Mouse (Mus musculus) adipocyte (in vitro differentiated cells): Measurements from ENCODE around the gene Dhx34.
"Not testable (repeated sequence)": the region's sequence is repeated elsewhere in the genome, so short reads cannot be mapped to it uniquely, and the experiment has no call there.

Experiments
- DNase-seq: peaks from one replicate; pipeline ENCODE4 v3.0.0-alpha.2; 2016; ENCODE audit warnings: low spot score

Dhx34 gene

DNA sequence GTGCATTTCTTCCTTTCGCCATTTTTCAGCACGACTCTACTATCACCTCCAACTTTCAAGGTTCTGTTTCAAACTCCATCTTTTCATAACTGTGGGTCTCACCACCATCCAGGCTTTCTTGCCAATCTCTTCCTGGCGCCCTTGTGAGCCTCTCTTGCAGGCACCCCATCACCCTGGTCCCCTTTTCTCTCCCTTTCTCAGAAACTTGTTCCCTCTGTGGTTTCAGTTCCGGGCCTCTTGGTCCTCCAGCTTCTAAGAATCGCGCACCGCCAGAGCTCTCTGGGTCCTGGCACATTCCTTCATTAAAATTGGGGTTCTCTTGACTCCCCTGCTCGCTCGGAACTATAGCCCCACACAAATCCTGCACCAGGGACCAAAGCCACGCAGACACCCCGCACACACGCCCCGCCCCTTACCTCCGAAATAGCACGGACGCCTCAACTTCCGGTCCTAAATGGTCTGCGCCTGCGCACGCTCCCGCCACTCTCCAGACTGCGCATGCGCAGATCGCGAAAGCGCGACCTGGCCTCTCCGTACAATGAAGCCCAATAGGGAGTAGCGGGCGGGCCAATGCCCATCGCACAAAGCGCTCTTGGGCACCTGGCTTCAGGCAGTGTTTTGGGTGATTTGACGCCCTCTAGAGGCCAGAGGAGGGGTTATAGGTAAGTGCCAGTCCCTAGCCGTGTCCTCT, at the start of gene Dhx34:
Dhx34 (minus strand) TSS at position 456 of the 691 bp plus-strand sequence.
- DNase-seq = peak; percentile 94

DNA sequence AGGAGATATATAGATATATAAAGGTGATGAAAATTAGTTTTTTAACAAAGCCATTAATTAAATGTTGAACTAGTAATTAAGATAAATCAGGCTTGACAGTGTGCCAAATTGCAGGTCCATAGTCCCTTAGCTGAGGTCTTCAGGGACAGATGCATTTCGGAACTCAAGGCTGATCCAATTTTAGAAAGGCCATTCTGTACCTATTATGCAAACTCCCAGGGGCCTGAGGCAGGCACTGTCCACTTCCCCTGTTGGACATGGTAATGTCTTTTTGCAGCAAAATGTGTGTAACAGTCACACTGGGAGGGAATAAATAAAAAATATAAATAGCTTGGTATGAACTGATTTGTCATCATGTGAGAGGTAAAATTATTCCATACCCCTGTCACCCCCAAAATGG, 49.3 kb upstream of the Dhx34 start:
- no peak for DNase-seq

DNA sequence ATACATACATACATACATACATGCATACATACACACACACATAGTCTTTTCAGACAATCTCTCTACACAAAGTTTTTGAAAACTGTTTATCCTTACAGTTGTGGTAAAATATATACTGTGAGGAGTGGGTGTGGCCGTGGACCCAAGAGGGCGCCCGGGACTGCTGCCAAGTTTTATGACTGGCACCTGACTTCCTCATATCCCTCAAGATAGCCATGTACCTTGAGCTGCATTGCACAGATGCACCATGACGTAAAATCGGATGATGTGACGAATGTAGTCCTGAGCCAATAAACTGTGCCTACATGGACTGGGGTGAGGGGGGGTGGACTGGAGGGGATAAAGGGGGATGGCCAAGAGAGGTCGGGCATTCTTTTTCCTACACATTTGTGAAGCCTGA, 44.8 kb upstream of the Dhx34 start:
- DNase-seq = not testable (repeated sequence)

DNA sequence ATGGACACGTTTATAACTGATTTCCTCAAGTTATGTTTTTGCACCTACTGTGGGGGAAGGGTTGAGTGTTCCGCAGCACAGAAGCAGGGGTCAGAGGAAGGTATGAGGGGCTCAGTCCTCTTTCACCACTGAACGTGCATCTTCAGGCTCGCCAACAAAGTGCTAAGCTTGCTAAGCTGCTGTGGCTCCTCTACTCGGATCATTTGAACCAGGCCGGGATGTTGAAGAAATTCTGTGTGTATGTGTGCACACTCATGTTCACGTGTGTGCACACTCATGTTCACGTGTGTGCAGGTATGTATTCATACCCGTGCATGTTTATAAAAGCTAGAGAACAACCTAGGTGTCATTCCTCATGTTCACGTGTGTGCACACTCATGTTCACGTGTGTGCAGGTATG, 44.0 kb upstream of the Dhx34 start:
- no peak for DNase-seq

DNA sequence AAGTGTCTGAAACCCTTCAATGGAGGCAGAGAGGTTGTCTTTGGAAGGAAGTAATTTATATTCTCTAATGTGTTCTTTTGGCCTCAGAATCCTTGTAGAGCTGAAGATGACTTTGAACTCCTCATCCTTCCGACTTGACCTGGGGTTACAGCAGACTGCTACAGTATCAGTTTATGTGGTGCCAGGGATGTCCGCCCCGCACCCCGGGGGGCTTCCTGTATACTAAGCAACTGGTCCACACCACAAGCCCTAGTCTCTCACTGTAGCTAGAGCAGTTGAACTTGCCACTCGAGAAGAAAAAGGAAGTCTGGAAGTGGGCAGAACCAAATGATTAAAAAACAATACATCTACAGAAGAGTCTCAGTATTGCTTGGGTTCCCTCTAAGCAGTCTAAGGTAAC, 42.0 kb upstream of the Dhx34 start:
- DNase-seq = no peak

DNA sequence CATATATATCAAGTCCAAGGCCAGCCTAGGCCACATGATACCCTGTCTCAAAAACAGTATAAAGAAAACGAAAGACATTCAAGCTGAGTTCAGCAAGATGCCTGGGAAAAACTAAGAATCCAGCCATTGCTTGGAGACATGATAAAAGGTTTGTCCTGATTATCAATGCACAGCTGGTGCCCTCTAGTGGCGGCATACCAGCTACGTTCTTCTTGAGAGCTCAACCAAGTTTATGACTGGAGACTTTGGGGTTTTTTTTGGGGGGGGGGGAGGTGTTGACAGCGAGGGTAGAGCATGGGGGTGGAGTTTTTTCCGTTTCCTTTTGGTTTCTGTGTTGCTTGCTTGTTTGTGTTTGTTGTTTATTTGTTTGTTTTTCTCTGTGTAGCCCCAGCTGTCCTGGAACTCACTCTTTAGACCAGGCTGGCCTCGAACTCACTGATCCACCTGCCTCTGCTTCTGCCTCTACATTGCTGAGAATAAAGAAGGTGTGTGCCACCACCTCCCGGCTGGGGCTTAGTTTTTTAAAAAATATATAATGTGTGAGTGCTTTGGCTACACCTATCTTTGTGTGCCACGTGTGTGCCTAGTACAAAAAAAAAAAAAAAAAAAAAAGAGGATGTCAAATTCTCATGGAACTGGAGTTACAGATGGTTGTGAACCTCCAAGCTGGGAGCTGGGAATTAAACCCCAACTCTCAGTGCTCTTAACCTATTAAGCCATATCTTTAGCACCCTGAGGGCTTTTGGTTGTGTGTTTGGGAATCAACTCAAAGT, 41.4 kb upstream of the Dhx34 start:
- DNase-seq = peak; percentile 85

DNA sequence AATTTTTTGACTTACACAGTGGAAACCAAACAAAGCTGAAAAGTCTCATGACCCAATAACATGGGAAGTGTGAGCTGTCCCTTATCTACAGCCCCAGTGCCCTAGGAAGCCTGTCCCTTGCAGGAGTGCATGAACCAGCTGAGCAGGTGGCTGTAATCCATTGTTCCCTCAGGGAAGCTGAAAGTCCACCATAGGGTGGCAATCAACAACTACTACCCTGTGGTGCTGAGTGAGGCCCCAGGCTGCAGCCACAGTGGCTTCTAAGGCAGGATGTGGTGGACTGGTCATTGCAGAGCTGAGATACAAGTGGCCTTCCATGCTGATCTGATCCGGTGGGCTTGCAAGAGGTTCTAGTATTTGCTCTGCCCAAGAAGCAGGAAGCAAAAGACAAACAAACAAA, 39.3 kb upstream of the Dhx34 start:
- DNase-seq = no peak

DNA sequence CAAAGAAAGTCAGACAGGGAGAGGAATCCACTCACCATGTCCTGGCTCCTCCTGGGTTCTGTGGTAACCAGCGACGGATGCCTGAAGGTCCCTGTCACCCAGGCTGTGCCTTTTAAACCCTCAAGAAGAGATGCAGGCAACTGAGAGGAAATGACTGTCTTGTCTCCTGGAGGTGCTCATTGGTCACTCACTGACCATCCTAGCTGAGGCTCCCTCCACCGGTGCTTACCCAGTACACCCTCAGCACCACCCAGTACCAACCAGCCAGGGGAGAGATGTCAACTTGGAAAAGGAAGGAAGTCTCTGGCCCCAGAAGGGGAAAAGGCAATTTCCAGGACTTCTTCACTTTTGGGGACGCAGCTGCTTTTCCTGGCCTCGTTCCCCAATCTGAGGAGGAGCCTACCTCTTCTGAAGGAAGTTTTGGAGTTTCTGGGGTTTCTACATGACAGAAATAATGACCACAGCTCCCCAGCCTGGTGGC, 37.3 kb upstream of the Dhx34 start, which contains the start of gene C5ar1:
C5ar1 (minus strand) TSS at position 431 of the 481 bp plus-strand sequence.
- no peak for DNase-seq

DNA sequence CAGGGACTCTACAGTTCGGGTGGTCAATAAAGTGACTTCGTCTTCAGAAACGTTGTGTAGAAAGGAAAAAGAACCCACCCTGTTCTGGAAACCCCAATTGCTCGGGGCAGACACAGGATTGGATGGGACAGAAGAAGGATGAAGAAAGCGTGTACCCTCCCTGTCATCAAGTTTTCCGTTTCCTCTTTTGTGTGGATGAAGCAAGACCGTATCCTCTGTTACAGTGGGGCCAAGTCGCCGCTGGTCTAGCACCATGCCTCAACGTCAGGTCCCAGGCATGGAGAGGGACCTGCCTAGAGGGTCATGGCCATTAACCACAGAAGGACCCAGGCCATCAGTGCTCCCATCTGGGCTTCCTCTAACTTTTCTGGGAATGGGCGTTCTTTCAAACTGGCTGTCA, 36.0 kb upstream of the Dhx34 start:
- no peak for DNase-seq

DNA sequence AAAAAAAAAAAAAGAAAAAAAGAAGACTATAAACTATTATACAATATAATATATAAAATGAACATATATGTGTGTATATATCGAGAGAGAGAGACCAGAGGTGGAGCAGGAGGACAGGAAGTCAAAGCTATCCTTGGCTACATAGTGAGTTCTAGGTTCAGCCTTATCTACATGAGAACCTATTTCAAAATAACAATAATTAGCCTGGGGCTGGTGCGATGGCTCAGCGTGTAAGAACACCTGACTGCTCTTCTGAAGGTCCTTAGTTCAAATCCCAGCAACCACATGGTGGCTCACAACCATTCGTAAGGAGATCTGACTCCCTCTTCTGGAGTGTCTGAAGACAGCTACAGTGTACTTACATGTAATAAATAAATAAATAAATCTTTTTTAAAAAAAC, 34.1 kb upstream of the Dhx34 start:
- not testable (repeated sequence) for DNase-seq

DNA sequence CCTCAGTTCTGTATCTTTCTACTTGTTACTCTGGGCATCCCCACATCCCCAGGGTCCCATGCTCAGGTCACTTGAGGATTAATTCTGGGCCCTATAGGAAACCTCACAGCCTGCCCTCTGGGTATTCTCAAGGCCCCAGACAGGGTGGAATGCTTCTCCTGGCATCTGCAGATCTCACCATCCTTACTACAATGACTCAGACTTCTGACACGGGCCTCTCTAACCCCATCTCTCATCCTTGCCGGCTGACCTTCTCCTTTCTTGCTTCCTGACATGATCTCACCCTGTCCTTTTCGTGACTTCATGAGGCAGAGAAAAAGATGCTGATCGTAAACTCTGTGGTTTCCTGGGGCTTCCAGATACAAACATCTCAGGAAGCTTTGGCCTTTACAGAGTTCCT, 32.4 kb upstream of the Dhx34 start:
- DNase-seq = no peak

DNA sequence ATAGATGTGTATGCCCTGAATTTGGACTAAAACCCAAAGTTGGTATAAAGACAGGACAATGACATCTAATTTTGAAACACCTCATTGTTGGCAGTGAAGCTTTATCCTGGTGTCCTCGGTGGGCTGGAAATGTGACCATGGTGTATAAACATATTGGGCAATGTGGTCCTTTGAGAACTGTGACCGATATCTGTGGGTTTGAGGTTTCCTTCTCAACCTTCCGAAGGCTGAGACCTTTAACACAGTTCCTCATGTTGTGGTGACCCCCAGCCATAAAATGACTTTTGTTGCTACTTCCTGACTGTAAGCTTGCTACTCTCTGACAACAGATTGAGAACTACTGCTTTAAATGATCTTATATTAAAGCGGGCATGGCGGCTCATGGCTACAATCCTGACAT, 28.9 kb upstream of the Dhx34 start:
- no peak for DNase-seq

DNA sequence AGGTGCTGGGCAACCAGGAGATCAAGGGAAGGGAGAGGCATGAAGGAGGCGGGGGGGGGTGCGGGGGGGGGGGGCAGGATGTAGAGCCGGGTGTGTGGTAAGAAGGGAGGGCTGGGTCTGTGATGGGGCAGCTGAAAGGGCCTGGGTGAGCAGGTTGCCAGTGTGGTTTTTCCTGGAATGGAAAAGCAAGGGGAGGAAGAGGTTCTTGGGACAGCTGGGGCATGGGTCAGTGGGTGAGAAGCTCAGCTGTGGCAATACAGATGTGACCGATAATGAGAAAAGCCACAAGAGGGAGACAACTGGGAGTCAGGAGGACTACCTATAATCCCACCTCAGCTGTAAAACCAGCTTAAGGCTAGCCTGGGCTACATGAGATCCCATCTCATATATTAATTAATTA, 24.1 kb upstream of the Dhx34 start:
- DNase-seq = peak; percentile 64

DNA sequence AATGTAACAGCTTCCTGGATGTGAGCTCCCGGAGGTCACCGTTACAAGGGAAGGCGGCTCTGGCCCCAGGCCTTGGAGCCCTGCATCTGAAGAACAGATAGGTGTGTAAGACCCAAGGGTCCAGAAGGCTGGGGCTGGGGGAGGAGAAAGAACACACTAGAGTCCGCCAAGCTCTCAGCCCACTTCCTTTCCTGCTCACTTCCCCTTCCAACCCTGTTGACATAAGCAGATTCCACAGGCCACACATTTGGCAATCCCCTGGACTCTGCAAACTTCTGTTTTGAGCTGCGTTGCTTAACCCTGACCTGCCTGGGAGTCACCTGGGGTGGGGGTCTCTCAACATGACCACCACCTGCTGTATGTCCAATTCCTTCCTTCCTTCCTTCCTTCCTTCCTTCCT, 22.2 kb upstream of the Dhx34 start, which contains the start of gene C5ar2:
C5ar2 (minus strand) TSS at position 88 of the 400 bp plus-strand sequence.
- DNase-seq = no peak

DNA sequence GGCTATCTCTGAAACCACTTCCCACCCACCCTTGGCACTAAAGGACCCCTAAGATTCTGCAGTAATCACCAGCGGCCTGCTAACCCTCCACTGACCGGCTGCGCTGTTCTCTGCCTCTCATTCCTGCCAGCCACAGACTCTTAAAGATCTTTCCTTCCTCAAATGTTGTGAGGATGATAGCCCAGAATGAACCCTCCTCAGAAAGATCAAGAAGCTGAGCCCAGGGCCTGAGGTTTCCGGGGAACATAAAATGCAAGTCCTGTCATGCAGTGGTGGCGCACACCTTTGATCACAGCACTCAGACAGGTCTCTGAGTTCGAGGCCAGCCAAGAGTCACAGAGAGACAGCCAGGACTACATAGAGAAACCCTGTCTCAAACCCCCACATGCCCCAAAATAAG, 20.4 kb upstream of the Dhx34 start:
- DNase-seq = no peak

DNA sequence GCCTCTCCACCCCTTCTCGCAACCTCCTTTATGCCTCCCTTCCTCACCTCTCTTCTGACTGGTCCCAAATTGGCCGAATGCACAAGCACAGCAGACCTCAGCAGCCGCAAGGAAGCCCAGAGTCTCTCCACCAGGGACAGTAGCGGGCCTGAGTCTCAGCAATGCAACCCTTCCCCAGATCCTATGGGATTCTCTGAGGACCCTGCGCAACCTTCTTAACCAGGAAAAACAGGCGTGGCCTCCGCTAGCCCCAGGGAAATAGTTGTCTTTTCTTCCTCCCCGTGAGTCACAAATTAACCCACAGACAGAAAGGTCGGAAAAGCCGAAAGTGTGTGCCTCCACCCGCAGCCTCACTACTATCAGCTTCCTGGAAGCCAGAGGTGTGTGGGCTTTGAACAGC, 19.9 kb upstream of the Dhx34 start:
- DNase-seq = no peak

DNA sequence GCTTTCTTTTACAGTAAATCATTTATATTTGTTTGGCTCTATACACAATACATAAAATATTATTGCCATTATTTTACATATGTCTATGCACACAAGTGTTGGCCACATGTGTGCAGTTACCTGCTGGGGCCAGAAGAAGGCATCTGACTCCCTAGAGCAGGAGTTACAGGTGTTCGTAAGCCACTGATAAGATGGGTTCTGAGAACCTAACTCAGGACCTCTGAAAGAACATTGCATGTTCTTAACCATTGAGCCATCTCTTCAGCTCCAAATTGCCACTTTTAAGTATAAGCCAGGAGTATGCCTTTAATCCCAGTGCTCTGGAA, 19.1 kb upstream of the Dhx34 start:
- DNase-seq = no peak

DNA sequence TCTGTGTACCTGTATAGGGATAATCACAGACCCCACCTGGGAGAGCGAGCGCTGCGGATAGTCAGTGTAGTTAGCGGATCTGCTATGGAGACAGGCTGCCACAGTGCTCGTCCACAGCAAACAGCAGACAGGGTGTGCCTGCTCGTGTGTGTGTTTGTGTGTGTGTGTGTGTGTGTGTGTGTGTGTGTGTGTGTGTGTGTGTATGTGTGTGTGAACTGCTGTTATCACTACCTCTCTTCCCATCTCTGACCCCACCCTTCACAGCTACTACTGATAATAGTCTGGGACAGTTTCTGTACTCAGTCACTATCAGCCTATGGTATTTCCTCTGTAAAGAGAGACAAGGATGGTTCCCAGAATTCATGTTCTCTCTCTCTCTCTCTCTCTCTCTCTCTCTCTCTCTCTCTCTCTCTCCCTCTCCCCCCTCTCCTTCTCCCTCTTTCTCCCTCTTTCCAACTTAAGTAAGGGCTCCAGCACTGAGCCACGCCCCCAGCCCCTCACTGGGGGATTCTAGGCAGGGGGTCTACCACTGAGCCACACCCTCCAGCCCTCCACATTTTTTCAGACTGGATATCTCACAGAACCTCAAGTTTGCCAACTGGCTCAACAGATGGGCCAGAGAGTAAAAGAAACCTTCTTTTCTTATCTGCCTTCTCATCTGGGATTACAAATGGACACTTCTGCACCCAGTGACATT, 18.6 kb upstream of the Dhx34 start:
- DNase-seq = no peak

DNA sequence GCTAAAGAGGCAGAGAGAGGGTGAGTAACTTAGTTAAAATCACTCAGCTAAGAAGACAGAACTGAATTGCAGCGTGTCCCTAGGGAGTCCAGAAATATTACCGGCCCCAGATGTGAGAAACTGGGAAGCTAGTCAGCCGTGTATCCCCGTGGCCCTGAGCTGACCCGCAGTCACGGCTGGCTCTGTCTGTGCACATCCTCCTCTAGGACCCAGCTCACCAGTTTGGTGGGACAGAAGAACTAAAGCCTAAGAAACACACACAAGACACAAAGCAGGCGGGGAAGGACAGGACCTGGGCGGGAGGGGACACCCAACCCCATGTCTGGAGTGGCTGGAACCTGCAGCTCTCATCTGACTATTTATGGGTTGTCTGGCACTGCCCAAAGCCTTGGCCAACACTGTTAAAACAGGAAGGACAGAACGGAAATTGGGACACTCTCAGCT, 17.7 kb upstream of the Dhx34 start:
- peak; percentile 35 for DNase-seq

DNA sequence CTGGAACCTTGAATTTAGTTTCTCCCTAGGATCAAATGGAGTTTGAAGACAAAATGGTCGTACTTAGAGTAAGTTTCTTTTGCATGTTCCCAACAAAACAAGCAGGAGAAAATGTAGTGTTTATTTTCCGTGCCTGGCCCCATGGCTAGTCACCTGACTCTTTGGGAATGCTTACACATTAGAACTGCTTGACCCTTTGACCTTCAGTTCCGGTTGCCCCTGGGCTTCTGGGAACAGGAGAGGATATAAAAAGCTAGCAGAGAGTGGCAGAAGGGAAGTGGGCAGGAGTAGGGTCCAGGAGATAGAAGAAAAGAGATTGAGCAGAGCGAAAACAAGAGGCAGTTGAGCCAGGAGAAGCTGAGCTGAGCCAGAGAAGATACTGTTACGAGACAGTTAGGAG, 8.0 kb upstream of the Dhx34 start:
- DNase-seq = peak; percentile 24

DNA sequence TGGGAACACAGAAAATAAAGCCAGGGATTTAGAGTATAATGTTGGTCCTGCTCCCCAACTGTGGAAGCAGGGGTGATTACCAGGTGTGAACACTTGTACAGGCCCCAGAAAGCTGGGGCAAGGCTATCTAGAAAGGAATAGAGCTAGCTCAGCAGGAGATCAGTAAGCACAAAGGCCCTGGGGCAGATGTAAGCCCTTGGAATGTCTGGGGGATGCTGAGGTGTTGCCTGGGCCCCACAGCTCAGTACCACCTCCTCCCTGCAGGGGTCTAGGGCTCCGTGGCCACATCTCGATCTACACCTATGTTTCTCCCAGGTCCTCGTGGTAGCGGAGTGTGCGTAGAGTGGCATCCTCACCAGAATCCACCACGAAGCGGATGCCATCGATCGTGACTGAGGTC, 7.9 kb downstream of the Dhx34 start:
- no peak for DNase-seq

DNA sequence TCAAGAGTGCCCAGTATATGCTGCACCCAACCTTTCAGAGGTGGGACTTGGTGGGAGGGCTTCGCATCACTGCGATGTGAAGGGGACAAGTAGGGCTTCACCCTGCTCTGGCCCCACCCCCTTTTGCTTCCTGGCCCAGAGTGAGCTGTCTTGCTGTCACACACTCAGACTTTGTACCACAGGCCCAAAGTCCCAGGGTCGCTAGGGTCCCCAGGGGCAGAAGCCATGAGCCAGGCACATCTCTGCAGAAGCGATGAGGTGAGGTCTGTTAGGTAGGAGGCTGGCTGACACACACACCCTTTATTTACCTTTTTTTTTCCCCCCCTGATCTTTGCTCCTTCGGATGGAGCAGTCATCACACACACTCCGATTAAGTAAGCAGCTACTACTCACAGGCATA, 8.6 kb downstream of the Dhx34 start:
- DNase-seq = no peak

DNA sequence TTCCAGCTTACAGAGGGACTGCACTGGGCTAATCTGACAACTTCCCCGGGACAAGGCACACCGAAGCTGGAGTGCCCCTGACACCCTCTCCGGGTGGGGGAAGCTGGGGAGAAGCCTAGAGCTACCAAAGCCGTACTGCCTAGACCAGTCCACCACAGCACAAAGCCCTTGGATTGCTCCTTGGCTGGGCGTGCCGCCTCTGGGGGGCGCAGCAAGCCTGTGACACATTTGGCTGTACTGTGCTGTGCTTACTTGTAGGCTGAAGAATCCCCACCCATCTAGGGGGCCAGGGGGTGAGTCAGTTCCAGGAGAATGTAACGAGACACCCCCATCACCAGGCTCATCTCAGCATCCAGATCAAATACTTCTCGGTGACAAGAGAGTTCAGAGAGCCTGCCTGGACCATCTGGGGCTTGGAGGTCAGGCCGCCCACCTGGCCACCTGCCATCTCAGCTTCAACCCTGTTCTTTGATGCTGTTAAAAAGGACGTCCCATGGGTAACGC, 10.9 kb downstream of the Dhx34 start:
- DNase-seq = no peak
